In genomic region chr11:51922421-51922841, GRCm38 (mm10) we compare ENCODE assay signal across 21 mouse cellular contexts. TPM values are rescaled to one million over a fixed set of nuclear protein-coding genes. Genes with fewer than 3 reads are reported as not detected.
DNase-seq lines count a peak whose midpoint lies in the region; ATAC-seq and TF ChIP-seq lines count a peak whose summit lies in the region.
"Had no signal": no experiment of that assay in that cellular context is flagged by ENCODE, and none has a peak within 500 bp of the region (broad histone marks: within the 10 kb centered on the region; RNA-seq: fewer than 3 reads in every experiment).

No protein-coding gene starts in this region.

- no peak for ATAC-seq in lung, embryonic 15.5 days (ENCODE audit: borderline replicate concordance, extremely low read depth, low FRiP score, low TSS enrichment)
- 0 out of 2 replicates have a peak, but pooled peaks have one; percentile 24 for ATAC-seq in stomach, postnatal 0 days (ENCODE audit: low FRiP score, low TSS enrichment)
- no peak for ATAC-seq in midbrain, embryonic 14.5 days (ENCODE audit: low FRiP score, low TSS enrichment)
- ATAC-seq: forebrain, embryonic 15.5 days had no signal

- H3K9me3 ChIP-seq in lung, embryonic 15.5 days, result no peaks in the 10 kb centered on the region
- no peaks in the 10 kb centered on the region; the same call in 1 of the 2 replicates for H3K9me3 ChIP-seq in stomach, postnatal 0 days (ENCODE audit: control insufficient read depth, low read length)
- no peaks in the 10 kb centered on the region for H3K9me3 ChIP-seq in midbrain, embryonic 14.5 days (ENCODE audit: control insufficient read depth, low read length)
- H3K9me3 ChIP-seq: forebrain, embryonic 15.5 days; stomach, embryonic 15.5 days had no signal

- H3K9ac ChIP-seq in lung, embryonic 15.5 days, result no peak overlapping the region
- no peak overlapping the region for H3K9ac ChIP-seq in stomach, postnatal 0 days (ENCODE audit: low read length)
- no peak overlapping the region for H3K9ac ChIP-seq in midbrain, embryonic 14.5 days (replicated peaks; ENCODE audit: low read length)
- H3K9ac ChIP-seq: forebrain, embryonic 15.5 days; heart, embryonic 13.5 days; limb, embryonic 15.5 days; stomach, embryonic 15.5 days had no signal

- DNase-seq in gastrocnemius, adult 2 months, result peak; percentile 78
- no peak for DNase-seq in gastrocnemius, postnatal 4 days (ENCODE audit: low spot score in 2 of 2)
- DNase-seq in lung, adult 2 months, result no peak
- no peak for DNase-seq in stomach, postnatal 0 days (ENCODE audit: low spot score)
- no peak for DNase-seq in MN1 (ENCODE audit: low spot score)
- no peak for DNase-seq in midbrain, embryonic 14.5 days
- DNase-seq: adrenal gland, postnatal 36 days; cerebellum, postnatal 14 days; kidney, adult 8-10 months; kidney, postnatal 25 days; spleen, adult 18-20 months; thymus, postnatal 25 days had no signal

- intact Hi-C loops in gastrocnemius, adult 2 months (cut with DNase I), result loop anchor here (2.0 kb wide), 1 partner anchor 20 kb away; no protein-coding TSS in a partner anchor

- H3K27me3 ChIP-seq in lung, embryonic 15.5 days, result no peaks in the 10 kb centered on the region
- H3K27me3 ChIP-seq in stomach, postnatal 0 days (ENCODE audit: control insufficient read depth, insufficient read depth, low read length), result no peaks in the 10 kb centered on the region
- H3K27me3 ChIP-seq in midbrain, embryonic 14.5 days (ENCODE audit: control insufficient read depth, insufficient read depth, low read length), result no peaks in the 10 kb centered on the region
- H3K27me3 ChIP-seq: forebrain, embryonic 15.5 days; heart, embryonic 13.5 days; limb, embryonic 15.5 days; megakaryocyte, embryonic 14.5 days; stomach, embryonic 15.5 days had no signal

- no peak overlapping the region for H3K4me3 ChIP-seq in gastrocnemius, adult 2 months
- no peak overlapping the region for H3K4me3 ChIP-seq in lung, embryonic 15.5 days
- no peak overlapping the region for H3K4me3 ChIP-seq in lung, adult 2 months (replicated peaks; ENCODE audit: extremely low read depth, low read depth, low read length)
- H3K4me3 ChIP-seq in cortical plate, adult 2 months (ENCODE audit: insufficient read depth, low read length), result no peak overlapping the region
- H3K4me3 ChIP-seq in stomach, postnatal 0 days (ENCODE audit: low read depth, low read length), result no peak overlapping the region
- no peak overlapping the region for H3K4me3 ChIP-seq in midbrain, embryonic 14.5 days (replicated peaks; ENCODE audit: low read depth, low read length)
- H3K4me3 ChIP-seq: embryonic facial prominence, embryonic 10.5 days; forebrain, embryonic 15.5 days; heart, embryonic 13.5 days; hindbrain, embryonic 10.5 days; limb, embryonic 15.5 days; stomach, embryonic 15.5 days had no signal

- no peak for TF ChIP-seq POLR2A in lung, adult 2 months (IDR thresholded peaks at IDR 0.05; ENCODE audit: borderline replicate concordance, extremely low read depth, low read depth, low read length)
- no peak for TF ChIP-seq POLR2A in cortical plate, adult 2 months (IDR thresholded peaks at IDR 0.05; ENCODE audit: extremely low read depth, insufficient read depth, low read length)

- no peaks in the 10 kb centered on the region for H3K36me3 ChIP-seq in lung, embryonic 15.5 days
- no peaks in the 10 kb centered on the region for H3K36me3 ChIP-seq in stomach, postnatal 0 days (ENCODE audit: control insufficient read depth, insufficient read depth, low read length)
- H3K36me3 ChIP-seq in midbrain, embryonic 14.5 days (ENCODE audit: control insufficient read depth, insufficient read depth, low read length), result no peaks in the 10 kb centered on the region
- H3K36me3 ChIP-seq: embryonic facial prominence, embryonic 10.5 days; forebrain, embryonic 15.5 days; heart, embryonic 13.5 days; hindbrain, embryonic 10.5 days; limb, embryonic 15.5 days; stomach, embryonic 15.5 days had no signal

- peaks cover 12% of the 10 kb centered on the region for H3K4me1 ChIP-seq in lung, embryonic 15.5 days
- peaks cover 15% of the 10 kb centered on the region for H3K4me1 ChIP-seq in lung, adult 2 months (ENCODE audit: control insufficient read depth, insufficient read depth, low read length)
- no peaks in the 10 kb centered on the region for H3K4me1 ChIP-seq in cortical plate, adult 2 months (ENCODE audit: control insufficient read depth, insufficient read depth, low read length)
- no peaks in the 10 kb centered on the region for H3K4me1 ChIP-seq in stomach, postnatal 0 days (replicated peaks; ENCODE audit: control insufficient read depth, insufficient read depth)
- H3K4me1 ChIP-seq in midbrain, embryonic 14.5 days (ENCODE audit: control insufficient read depth, insufficient read depth, low read length), result no peaks in the 10 kb centered on the region
- H3K4me1 ChIP-seq: forebrain, embryonic 15.5 days; hindbrain, embryonic 10.5 days; limb, embryonic 15.5 days; stomach, embryonic 15.5 days had no signal

- no peak for TF ChIP-seq EP300 in stomach, postnatal 0 days (optimal IDR thresholded peaks at IDR 0.05)

- no peak overlapping the region for H3K4me2 ChIP-seq in lung, embryonic 15.5 days
- H3K4me2 ChIP-seq in stomach, postnatal 0 days (replicated peaks; ENCODE audit: low read depth), result no peak overlapping the region
- no peak overlapping the region for H3K4me2 ChIP-seq in midbrain, embryonic 14.5 days (ENCODE audit: low read length)
- H3K4me2 ChIP-seq: forebrain, embryonic 15.5 days; heart, embryonic 13.5 days; limb, embryonic 15.5 days; stomach, embryonic 15.5 days had no signal

- 73% methylated on average over 3 of the region's 3 CpGs for WGBS in lung, embryonic 15.5 days
- 57% methylated on average over 3 of the region's 3 CpGs for WGBS in lung, adult 2 months
- 76% methylated on average over 3 of the region's 3 CpGs for WGBS in stomach, postnatal 0 days
- 79% methylated on average over 3 of the region's 3 CpGs for WGBS in midbrain, embryonic 14.5 days

- H3K27ac ChIP-seq in gastrocnemius, adult 2 months, result peak overlapping the region; percentile 88
- H3K27ac ChIP-seq in lung, embryonic 15.5 days, result 0 out of 2 replicates have a peak overlapping the region, but pooled peaks have one; percentile 4
- peak overlapping the region; percentile 66; the same call in 1 of the 2 replicates for H3K27ac ChIP-seq in cortical plate, adult 2 months (ENCODE audit: insufficient read depth, low read length)
- H3K27ac ChIP-seq in stomach, postnatal 0 days (replicated peaks), result no peak overlapping the region
- no peak overlapping the region for H3K27ac ChIP-seq in midbrain, embryonic 14.5 days (replicated peaks; ENCODE audit: low read depth, low read length)
- H3K27ac ChIP-seq: embryonic facial prominence, embryonic 10.5 days; forebrain, embryonic 15.5 days; heart, embryonic 13.5 days; hindbrain, embryonic 10.5 days; limb, embryonic 15.5 days; stomach, embryonic 15.5 days had no signal

- no peak for TF ChIP-seq CTCF in gastrocnemius, adult 2 months (IDR thresholded peaks at IDR 0.05)
- no peak for TF ChIP-seq CTCF in lung, adult 2 months (IDR thresholded peaks at IDR 0.05; ENCODE audit: insufficient read depth, low read length)
- no peak for TF ChIP-seq CTCF in cortical plate, adult 2 months (IDR thresholded peaks at IDR 0.05; ENCODE audit: extremely low read depth, insufficient read depth, low read length)
- TF ChIP-seq CTCF in stomach, postnatal 0 days (IDR thresholded peaks at IDR 0.05; ENCODE audit: low read depth), result no peak

RNA-seq across cellular contexts. Expression of gene Cdkn2aipnl, which starts 45.0 kb away (rescaled TPM):
- 10 to 100 TPM; 16.9 to 30.0 TPM for total RNA-seq in gastrocnemius, adult 2 months (2021)
- 10 to 100 TPM; 25.7 to 26.7 TPM for total RNA-seq in gastrocnemius, postnatal 4 days (2021)
- polyA plus RNA-seq in lung, embryonic 15.5 days (2015; fragmentation: Nextera tagmentation; extraction: Ambion mirVana), result 102 and 109 TPM in 2 replicates
- 18.7 and 19.7 TPM in 2 replicates for polyA plus RNA-seq in lung, adult 2 months (2012; rRNA removed)
- polyA plus RNA-seq in cortical plate, adult 2 months (2012; rRNA removed), result 35.0 and 35.2 TPM in 2 replicates
- polyA plus RNA-seq in stomach, postnatal 0 days (2015; fragmentation: Nextera tagmentation; extraction: Ambion mirVana), result 43.0 and 46.9 TPM in 2 replicates
- polyA plus RNA-seq in midbrain, embryonic 14.5 days (2014; fragmentation: Nextera tagmentation; extraction: Ambion mirVana), result 102 and 125 TPM in 2 replicates

Comparison
In these comparisons a context has a peak if more than half of its experiments do, and no peak if none do; other contexts are left out.
1. H3K27ac ChIP-seq: peak in gastrocnemius, adult 2 months (single experiment), lung, embryonic 15.5 days (single experiment) and cortical plate, adult 2 months (single experiment); none in stomach, postnatal 0 days (single experiment) and midbrain, embryonic 14.5 days (single experiment).